Mouse (Mus musculus) megakaryocyte, embryonic 14.5 days (primary cell): ENCODE data around the gene F7.

Experiments
- FLI1 ChIP-seq: IDR thresholded peaks from 2 replicates; pipeline ENCODE4 v1.6.1; 2012; ENCODE audit warnings: low read length, inconsistent platforms, mixed read lengths
- GATA1 ChIP-seq: IDR thresholded peaks from 3 replicates; pipeline ENCODE4 v1.6.1; 2012; ENCODE audit warnings: mixed read lengths, low read length, inconsistent platforms, borderline replicate concordance

- no peak for TF ChIP-seq FLI1
- no peak for TF ChIP-seq GATA1
Observed at GRCm38 (mm10) chr8:13077542-13077941, 51.7 kb downstream of the F7 start.
